Mouse (Mus musculus) T-helper 1 cell (primary cell): Measurements from ENCODE around the gene Gm17304.

Experiments
- in situ Hi-C: fragments of 300-600 bp; cut with MboI, MseI; formaldehyde crosslinking; loops from one replicate; pipeline ENCODE4 v1.15.1; 2025; ENCODE audit warnings: high pct_unique_total_duplicates

The Gm17304 gene

DNA sequence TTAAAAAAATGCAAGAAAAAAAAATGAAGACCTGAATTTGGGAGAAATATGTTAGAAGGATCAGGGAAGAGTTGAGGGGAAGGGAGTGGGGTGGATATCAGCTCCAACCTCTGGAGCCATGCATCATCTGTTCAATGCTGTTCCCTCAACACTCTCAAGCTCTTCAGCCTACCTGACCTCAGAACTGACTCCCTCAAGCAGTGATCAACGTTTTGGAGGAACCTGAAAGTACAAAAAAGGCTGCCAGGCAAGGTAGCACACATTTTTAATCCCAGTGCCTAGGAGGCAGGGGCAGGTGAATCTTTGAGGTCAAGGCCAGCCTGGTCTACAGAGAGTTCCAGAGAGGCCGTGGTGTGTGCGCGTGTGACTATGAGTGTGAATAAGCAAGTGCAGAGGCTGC, at the start of gene Gm17304:
Gm17304 (plus strand) TSS at position 301 of the 400 bp plus-strand sequence.
- in situ Hi-C loops, result no loop called here

DNA sequence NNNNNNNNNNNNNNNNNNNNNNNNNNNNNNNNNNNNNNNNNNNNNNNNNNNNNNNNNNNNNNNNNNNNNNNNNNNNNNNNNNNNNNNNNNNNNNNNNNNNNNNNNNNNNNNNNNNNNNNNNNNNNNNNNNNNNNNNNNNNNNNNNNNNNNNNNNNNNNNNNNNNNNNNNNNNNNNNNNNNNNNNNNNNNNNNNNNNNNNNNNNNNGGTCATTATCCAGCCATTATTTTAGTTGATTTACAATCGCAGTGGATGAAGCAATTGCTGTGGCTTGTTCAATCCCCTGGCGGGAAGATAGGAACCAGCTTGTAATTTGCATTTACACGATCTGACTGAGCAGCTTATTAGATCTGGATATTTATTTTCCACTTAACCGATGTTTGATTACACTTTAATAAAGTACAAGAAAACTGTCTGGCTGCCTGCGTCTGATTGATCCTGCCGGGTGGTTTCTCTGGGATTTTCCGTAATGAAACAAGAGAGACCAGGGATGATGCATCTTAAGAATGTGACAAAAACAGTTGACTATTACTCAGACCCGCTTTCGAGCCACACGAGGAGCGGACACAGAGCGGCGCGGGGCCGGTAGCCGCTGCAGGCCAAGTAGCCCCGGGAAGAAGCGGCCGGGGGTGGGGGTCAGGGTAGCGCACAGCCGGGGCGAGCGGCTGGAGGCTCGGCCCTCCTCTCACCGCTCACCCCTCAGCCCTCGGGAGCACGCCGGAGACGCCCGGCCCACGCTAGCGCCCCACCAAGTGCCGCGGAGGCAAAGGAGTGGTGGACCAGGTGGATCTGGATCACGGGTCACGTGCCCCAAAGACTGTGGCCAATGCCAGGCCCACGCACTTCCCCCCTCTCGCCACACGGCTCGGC, 48.0 kb upstream of the Gm17304 start:
- in situ Hi-C loops, result no loop called here

DNA sequence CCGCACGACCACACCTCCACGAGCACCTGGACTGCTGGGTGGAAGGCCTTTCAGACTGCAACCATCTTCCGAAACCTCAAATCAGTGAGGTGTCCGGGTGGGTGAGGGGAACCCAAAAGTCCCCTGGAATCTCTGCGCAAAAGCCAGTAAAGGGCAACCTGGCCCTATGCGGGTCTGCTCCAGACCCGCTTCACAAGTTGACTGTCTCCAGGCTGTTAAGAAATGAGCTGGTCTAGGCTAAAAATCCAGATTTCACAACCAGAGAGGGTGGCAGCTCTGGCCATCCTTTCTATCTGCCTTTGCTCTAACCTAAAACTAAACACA, 47.4 kb upstream of the Gm17304 start:
- in situ Hi-C loops, result no loop called here

DNA sequence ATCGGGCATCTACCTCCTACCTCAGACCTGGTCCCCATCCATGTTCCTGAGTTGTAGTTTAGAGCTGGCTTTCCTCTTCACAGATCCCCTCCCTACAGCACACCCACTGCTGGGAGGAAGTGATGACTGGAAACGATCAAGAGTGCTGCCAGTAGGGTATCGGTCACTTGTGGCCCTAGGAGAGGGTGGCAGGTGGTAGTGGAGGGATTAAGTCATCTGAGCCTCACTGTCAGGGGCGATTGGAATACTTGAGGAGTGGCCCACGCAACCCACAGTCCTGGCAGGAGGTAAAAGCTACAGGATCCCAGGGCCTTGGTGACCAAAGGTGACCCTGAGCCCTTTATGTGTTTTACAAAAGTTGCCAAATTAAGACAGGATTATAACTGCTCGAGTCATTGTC, 42.9 kb upstream of the Gm17304 start:
- in situ Hi-C loops, result loop anchor here (5.0 kb wide), 1 partner anchor 104 kb away; no protein-coding TSS in a partner anchor

DNA sequence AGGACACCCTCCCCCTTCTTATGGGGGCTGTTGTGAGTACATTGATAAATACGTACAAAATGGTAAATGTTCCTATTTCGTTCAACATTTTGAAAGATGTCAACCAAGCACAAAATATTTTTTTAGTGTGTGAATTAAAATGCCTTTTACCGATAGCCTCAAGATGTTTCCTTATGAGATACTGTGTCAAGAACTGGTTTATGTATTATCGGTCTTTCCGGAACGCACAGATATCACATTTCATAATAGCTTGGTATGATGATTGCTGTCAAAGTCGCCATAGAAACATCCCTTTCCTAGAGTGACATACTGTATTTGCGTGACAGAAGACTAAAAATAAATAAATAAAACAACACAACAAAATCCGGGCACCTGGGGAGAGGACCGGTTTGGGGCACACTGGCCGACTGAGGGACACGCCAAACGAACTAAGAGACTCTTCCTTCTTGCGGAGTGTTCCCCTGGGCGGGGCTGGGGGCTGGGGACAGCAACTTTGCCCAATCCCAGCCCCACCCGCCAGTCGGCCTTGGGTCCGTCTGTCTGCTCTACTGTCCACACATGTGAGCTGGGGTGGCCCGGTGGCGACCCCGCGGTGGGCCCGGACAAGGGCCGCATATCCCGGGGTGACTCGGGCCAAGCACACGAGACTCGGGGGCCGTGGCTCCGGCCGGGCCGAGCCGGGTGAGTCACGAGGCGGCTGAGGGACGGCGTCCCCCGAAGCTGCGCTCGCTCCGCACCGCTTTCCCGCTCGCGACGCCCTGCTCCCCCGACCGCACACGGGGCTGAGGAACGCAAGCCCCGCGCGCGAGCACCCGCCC, 34.9 kb upstream of the Gm17304 start:
- in situ Hi-C loops, result loop anchor here (10.0 kb wide), 1 partner anchor 769 kb away; no protein-coding TSS in a partner anchor

DNA sequence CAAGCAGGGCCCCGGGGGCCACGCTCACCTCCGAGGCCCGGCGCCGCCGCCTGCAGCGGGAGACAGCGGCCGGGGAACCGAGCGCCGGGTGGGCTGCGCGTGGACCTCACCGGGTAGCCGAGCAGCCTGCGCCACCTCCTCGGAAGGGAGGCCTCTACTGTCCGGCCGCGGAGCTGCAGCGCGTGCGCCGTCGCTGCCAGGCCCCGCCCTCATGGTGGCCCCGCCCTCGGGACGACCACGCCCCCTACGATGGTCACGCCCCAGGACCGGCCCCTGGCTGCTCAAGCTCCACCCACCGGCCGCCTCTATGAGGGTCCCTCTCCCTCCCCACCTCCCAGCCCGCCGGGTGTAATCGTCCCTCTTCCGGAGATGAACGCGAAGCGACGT, 34.3 kb upstream of the Gm17304 start:
- in situ Hi-C loops, result loop anchor here (10.0 kb wide), 1 partner anchor 770 kb away; no protein-coding TSS in a partner anchor

DNA sequence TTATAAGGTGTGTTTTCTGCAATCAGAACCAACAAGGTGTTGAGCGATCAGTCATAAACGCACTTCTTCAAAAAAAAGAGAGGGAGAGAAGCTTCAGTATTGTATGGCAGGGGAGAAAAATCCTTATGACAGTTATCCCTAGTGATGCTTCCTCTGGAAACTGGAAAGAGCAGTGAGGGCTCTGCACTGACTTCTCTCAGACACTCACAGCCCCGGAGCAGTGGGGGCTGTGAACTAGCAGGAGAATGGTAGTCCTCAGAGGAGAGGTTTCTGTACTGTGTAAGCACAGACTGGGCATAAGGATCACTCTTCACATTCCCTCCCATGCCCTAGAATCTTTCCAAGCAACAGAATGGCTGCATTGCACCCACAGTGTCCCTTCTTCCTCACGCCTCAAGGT, 33.8 kb upstream of the Gm17304 start:
- in situ Hi-C loops, result loop anchor here (10.0 kb wide), 1 partner anchor 770 kb away; no protein-coding TSS in a partner anchor

DNA sequence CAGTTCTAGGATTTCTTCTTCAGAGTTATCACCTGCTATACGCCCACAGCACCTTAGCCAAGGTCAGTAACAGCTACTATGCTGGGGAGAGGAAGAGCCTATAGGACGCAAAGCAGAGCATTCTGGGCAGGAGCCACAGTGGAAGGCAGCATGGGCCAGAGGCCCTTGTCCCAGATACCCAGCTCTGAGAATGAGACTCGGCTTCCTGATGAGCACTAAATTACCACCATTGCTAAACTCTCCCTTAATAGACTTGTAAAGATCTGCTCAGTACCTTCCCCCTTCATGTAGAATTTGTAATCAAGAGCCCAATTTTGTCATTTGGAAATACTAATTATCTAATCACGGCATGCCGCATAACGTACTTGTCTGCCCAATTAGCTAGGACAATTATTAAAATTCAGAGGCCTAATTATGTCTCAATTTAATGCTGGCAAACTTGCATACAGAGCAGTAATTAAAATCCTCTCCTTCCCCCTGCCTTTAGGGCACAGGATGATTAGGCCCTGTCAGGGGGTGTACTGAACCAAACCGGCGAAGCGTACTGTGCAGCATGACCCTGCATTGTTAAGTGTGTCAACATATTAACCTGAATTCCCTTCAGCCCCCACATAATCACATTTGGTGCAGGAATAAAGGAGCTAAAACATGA, 31.5 kb upstream of the Gm17304 start:
- in situ Hi-C loops, result loop anchor here (10.0 kb wide), 1 partner anchor 773 kb away; no protein-coding TSS in a partner anchor

DNA sequence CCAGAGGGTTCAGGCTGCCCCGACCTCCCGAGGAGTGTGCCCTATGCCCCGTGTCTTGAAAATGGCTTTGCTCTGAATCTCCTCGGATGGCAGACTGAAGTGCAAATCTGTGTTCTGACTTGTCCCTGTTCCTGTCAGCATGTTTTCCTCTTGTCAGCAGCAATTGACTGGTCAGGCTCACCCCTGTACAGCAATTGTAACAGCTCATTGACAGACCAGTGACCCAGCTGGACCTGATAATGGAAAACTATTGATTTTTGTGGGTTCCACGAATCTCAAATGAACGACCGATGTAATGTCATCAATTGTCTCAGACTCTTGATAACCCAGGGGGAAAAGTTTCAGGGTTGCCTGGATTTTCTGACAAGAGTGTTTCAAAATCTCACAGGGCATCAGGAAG, 28.0 kb upstream of the Gm17304 start:
- in situ Hi-C loops, result no loop called here

DNA sequence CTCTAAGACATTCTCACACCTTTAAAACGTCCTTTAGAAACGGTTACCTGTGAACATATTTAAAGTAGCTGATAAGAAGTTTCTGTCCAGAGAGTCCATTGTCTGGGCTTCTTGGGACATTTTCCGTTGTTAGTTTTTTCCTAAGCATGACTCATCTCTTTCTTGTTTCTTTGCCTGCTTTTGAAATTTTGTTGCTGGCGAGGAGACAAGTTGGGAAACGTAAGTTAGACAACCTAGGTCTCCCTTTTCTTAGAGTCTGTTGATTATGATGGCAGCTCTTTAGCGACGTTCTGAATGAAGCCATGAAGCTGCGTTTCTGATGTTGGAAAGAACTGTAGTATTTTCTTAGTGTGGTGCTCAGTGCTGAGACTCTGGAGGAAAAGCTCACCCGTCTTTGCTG, 19.9 kb upstream of the Gm17304 start:
- in situ Hi-C loops, result no loop called here

DNA sequence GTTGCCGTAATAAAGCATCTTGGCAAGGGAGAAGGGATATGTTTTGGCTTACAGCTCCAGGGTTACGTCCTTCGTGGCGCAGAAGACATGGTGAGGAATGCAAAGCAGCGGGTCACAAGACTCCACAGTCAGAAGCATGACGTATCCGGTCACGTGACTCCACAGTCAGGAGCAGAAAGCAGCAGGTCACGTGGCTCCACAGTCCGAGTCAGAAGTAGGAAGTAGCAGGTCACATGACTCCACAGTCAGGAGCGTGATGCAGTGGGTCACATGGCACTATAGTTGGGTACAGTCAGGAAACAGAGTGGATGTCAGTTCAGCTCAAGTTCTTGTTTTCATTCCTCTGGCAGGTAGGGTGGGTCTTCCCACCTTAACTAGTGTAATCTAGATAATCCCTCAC, 19.2 kb upstream of the Gm17304 start:
- in situ Hi-C loops, result no loop called here

DNA sequence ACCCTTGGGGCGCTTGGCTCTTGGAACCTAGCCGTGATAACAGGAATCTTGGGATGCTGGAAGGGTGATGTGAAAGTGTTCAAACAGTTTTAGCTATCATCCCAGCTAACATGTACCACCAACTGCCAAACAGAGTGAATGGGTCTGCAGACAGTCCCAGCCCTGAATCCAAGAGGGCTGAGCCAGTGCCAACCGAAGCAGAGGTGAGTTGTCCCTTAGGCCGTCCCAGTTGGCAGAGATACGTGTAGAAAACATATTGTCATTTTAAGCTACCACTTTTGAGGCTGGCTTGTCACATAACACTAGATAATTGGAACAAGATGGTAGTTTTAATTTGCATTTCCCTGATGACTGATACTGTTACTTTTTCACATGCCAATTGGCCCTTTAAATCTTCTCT, 18.2 kb upstream of the Gm17304 start:
- in situ Hi-C loops, result no loop called here

DNA sequence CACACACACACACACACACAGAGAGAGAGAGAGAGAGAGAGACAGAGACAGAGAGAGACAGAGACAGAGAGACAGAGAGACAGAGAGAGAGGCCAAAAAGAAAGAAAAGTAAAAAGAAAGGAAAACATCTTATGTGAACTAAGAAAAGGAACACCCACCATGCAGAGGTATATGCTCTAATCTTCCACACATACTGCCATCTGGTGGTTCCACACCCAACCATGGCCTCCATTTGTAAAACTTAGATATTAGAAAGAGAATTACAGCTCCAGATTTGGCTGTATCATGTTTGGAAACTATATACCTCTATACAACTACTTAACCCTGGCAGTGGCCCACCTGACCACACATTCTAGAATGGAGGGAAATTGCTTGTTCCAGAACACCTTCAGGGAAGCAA, 14.5 kb upstream of the Gm17304 start:
- in situ Hi-C loops, result no loop called here

DNA sequence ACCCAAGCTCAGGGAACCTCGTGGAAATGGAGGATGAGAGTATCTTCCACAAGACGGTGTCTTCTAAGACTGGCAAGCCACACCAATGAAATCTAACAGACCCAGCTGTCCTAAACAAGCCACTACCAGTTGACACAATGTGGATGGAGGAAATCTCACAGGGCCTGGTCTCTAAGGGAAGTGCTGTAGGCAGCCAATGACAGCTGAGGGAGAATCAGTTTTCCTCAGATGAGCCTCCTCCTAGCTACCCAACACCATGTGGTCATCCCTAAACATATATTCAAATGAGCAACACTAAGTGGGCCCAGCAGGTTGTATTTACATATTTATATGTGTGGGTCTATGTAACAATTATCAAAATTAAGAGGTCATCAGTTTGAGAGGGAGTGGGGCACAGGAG, 11.4 kb upstream of the Gm17304 start:
- in situ Hi-C loops, result no loop called here

DNA sequence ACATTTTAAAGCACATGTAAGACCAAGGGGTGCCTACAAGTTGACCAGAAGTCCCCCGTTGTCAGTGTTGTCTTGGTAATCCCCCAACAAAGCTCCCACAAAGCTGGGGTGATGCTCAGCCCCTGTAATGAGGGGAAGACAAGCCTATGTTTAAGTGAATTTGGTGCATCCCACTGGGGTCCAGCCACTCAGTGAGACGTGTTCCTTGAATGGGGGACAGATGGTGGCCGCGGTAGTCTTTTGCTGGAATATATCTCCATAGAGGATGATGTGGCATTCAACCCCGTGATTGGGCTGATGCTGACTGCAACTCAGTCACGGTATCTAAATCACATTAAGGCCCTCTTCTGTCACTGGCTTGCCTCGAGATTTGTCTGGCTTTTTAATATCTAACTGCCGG, 9.4 kb upstream of the Gm17304 start:
- in situ Hi-C loops, result no loop called here

DNA sequence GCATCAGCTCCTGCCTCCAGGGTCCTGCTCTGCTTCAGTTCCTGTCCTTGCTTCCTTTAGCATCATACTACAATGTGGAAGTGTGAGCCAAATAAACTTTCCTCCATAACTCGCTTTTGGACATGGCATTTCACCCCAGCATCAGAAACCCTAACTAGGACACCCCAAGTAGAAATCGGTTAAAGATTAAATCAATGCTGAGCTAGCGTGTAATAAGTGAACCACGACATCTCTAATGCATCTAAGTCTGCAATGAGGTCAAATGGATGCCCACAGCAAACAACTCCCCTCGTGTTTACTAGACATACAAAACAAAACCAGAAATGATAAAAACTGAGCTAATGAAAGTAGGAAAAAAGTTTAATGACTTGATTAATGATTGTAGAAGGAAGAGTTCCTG, 4.5 kb upstream of the Gm17304 start:
- in situ Hi-C loops, result no loop called here

DNA sequence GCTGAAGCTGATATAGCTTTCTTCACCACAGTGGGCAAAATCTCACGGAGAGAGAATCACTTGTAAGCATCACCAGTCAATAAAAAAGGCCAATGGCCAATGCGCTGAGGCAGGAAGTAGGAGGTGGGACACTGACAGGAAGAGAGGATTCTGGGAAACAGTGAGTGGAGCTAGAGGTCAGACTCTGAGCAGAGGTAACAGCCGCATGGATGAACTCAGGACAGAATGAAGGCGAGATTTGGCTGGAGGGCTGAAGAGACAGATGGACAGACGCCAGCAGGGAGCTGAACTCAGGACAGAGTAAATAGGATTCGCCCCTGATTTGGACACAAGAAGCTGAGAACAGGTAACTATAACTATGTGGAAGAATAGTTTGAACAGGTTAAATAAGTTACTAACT, 3.8 kb upstream of the Gm17304 start:
- in situ Hi-C loops, result no loop called here

DNA sequence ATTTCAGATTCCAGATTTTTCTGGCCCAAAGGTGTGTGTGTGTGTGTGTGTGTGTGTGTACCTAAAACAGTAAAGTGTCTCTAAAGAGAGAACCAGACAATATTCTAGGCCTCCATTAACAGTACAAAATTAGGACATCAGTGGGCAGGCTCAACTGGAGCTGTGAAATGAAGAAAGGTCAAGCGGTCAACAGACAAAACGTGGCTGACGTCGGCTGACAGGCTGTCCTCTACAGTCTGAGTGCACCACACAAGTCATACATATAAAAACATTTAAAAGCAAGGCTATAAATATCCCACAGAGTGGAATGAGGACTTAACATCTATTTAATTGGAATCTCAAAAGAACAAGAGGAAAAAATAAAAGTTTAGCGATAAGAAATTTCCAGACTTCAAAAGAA, 1.8 kb upstream of the Gm17304 start:
- in situ Hi-C loops, result no loop called here

DNA sequence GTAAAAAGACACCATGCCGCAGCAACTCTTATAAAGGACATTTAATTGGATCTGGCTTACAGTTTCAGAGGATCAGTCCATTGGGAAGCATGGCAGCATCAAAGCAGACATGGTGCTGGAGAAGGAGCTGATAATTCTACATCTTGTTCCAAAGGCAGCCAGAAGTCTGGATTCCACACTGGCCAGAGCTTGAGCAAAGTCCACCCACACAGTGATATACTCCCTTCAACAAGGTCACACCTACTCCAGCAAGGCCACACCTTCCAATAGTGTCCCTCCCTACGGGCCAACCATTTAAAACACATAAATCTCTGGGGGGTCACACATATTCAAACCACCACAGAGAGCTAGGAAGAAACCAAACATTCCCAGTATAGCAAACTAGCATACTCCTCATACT, 3.3 kb downstream of the Gm17304 start:
- in situ Hi-C loops, result no loop called here

DNA sequence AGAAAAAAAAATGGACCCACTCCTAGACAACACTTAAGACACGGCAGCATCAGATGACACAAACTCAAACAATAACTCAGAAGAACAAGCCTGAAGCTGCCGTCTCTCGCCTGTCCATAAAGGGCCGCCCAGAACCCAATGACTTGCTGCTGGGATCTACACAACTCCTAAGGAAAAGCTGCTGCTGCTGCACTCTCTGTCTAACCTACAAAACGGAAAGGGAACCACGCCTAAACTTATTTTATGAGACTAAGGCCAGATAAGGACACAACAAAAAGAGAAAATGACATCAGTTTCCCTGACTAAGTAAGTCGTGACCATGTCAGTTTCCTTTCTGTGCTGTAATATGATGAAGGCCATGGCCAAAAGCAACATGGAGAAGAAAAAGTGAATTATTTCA, 5.7 kb downstream of the Gm17304 start:
- in situ Hi-C loops, result no loop called here

DNA sequence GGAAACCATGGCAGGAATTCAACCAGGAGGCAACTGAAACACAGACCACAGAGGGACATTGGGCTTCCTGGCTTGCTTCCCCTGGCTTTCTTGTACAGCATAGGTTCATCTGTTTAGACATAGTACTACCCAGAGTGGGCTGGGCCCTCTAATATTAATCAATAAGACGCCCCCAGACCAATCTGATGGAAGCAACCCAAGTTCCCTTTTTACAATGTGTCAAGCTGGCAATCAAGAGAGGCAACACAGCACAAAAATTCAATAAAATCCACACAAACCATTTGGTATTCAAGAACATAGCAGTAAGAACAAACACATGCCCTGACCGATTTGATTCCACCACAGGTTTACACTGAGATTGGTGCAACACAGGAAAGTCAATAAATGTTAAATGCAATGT, 6.1 kb downstream of the Gm17304 start:
- in situ Hi-C loops, result no loop called here

DNA sequence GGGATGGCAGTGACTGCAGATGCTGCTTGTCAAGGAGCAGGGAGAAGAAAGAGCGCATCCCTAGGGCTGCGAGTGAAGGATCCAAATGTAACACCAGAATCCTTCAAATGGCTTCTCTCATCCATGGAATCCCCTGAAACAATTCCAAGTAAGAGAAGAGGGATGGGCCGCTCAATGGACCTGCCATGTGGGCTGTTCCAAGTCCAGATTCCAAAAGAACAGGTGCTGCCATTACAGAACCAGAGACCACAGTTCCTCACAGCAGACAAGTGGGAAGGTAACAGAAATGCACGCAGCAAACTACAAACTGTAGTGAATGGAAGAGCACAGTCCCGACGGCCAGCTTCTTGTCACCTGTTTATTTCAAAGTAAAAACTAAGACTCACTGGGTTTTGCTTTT, 11.5 kb downstream of the Gm17304 start:
- in situ Hi-C loops, result no loop called here
